Mouse (Mus musculus) heart, embryonic 13.5 days (tissue): ENCODE results near the gene Fkbp11. TPM values are rescaled to one million over a fixed set of nuclear protein-coding genes. Genes with fewer than 3 reads are reported as not detected.
A peak's percentile ranks its signal among the peaks of the same experiment; 100 is the strongest.

Source experiments
- ATAC-seq: fragments of 200-750 bp; cut with Nextera tagmentation; 2 replicates; pipeline ENCODE4 v1.8.0; 2017; ENCODE audit warnings: moderate TSS enrichment; ENCODE audit not compliant: insufficient number of reproducible peaks, low FRiP score, low TSS enrichment; ENCODE audit errors: extremely low read depth
- H3K27ac ChIP-seq: fragments of 300-500 bp; sonication (generic); replicated peaks from 2 replicates; pipeline ENCODE4 v1.5.1; 2015; ENCODE audit warnings: moderate library complexity, mild to moderate bottlenecking, inconsistent platforms
- H3K27me3 ChIP-seq: fragments of 300-500 bp; sonication (generic); replicated peaks from 2 replicates; pipeline ENCODE4 v1.6.1; 2015; ENCODE audit warnings: mild to moderate bottlenecking, inconsistent platforms
- H3K36me3 ChIP-seq: fragments of 300-500 bp; sonication (generic); 2 replicates; pipeline ENCODE4 v1.6.1; 2015; ENCODE audit warnings: mild to moderate bottlenecking, inconsistent platforms
- H3K4me1 ChIP-seq: fragments of 300-500 bp; sonication (generic); 2 replicates; pipeline ENCODE4 v1.6.1; 2015; ENCODE audit warnings: inconsistent platforms
- H3K4me2 ChIP-seq: fragments of 300-500 bp; sonication (generic); 2 replicates; pipeline ENCODE4 v1.6.1; 2015; ENCODE audit warnings: inconsistent platforms, mild to moderate bottlenecking, moderate library complexity
- H3K4me3 ChIP-seq: fragments of 300-500 bp; sonication (generic); 2 replicates; pipeline ENCODE4 v1.5.1; 2015; ENCODE audit warnings: moderate library complexity, mild to moderate bottlenecking, inconsistent platforms
- H3K9ac ChIP-seq: fragments of 300-500 bp; sonication (generic); 2 replicates; pipeline ENCODE4 v1.6.1; 2015; ENCODE audit warnings: inconsistent platforms, mild to moderate bottlenecking, moderate library complexity
- H3K9me3 ChIP-seq: fragments of 300-500 bp; sonication (generic); 2 replicates; pipeline ENCODE4 v1.6.1; 2016; ENCODE audit warnings: inconsistent platforms
- WGBS: fragments of 180-500 bp; shearing (Covaris S2); methylation state at CpG from one replicate; pipeline ENCODE4 v1.1.7; 2015; ENCODE audit warnings: mixed read lengths; 5-methylcytosine and 5-hydroxymethylcytosine counted together
- polyA plus RNA-seq: library from polyadenylated mRNA; unstranded; fragments of >200 nt; fragmentation: Nextera tagmentation; extraction: Ambion mirVana; gene quantifications from 2 replicates; pipeline ENCODE4 v1.2.1, GENCODE M21; 2015

Gene Fkbp11
- polyA plus RNA-seq, 1 experiment from 2014 or later = 19.8 TPM

- ATAC-seq = no peak
- Histone ChIP-seq H3K27ac (no peak overlapping the region), H3K4me3 (no peak overlapping the region), H3K36me3 (no peaks in the 10 kb centered on the region), H3K27me3 (peaks cover 64% of the 10 kb centered on the region), H3K4me1 (peaks cover 29% of the 10 kb centered on the region), H3K9me3 (no peaks in the 10 kb centered on the region), H3K4me2 (peak overlapping the region; percentile 24), H3K9ac (no peak overlapping the region)
- WGBS = 47% methylated on average over 14 of the region's 14 CpGs
Observed at GRCm38 (mm10) chr15:98722854-98723253, 5.1 kb downstream of the Fkbp11 start.

- H3K27me3 ChIP-seq = peaks cover 69% of the 10 kb centered on the region
- no peak overlapping the region for H3K4me3 ChIP-seq
- H3K36me3 ChIP-seq = no peaks in the 10 kb centered on the region
- no peak overlapping the region for H3K4me2 ChIP-seq
- ATAC-seq = no peak
- 69% methylated on average over 8 of the region's 8 CpGs for WGBS
- peaks cover 24% of the 10 kb centered on the region for H3K4me1 ChIP-seq
- H3K9ac ChIP-seq = no peak overlapping the region
- H3K27ac ChIP-seq = no peak overlapping the region
- H3K9me3 ChIP-seq = no peaks in the 10 kb centered on the region
Observed at GRCm38 (mm10) chr15:98722191-98722590, 5.8 kb downstream of the Fkbp11 start.

- no peak overlapping the region for H3K27ac ChIP-seq
- H3K9me3 ChIP-seq = no peaks in the 10 kb centered on the region
- no peak overlapping the region for H3K4me3 ChIP-seq
- peaks cover 35% of the 10 kb centered on the region for H3K27me3 ChIP-seq
- no peaks in the 10 kb centered on the region for H3K36me3 ChIP-seq
- WGBS = 56% methylated on average over 16 of the region's 16 CpGs
- H3K4me2 ChIP-seq = no peak overlapping the region
- ATAC-seq = no peak
- H3K9ac ChIP-seq = no peak overlapping the region
- peaks cover 9% of the 10 kb centered on the region for H3K4me1 ChIP-seq
Observed at GRCm38 (mm10) chr15:98717301-98717700, 10.7 kb downstream of the Fkbp11 start.

- Histone ChIP-seq H3K9me3 (no peaks in the 10 kb centered on the region), H3K27ac (no peak overlapping the region; the same call in 1 of the 2 replicates), H3K4me3 (no peak overlapping the region), H3K9ac (no peak overlapping the region), H3K27me3 (peaks cover 15% of the 10 kb centered on the region), H3K36me3 (no peaks in the 10 kb centered on the region), H3K4me1 (peaks cover 6% of the 10 kb centered on the region), H3K4me2 (no peak overlapping the region)
- no peak for ATAC-seq
- WGBS = 49% methylated on average over 5 of the region's 5 CpGs
Observed at GRCm38 (mm10) chr15:98714230-98714652, 13.8 kb downstream of the Fkbp11 start.

GRCm38 (mm10) chr15:98710442-98710841 is 17.6 kb downstream of the Fkbp11 start:
- WGBS = 13% methylated on average over 9 of the region's 9 CpGs
- Histone ChIP-seq H3K27ac (no peak overlapping the region), H3K9me3 (no peaks in the 10 kb centered on the region), H3K27me3 (peaks cover 17% of the 10 kb centered on the region), H3K4me2 (no peak overlapping the region), H3K36me3 (no peaks in the 10 kb centered on the region), H3K9ac (no peak overlapping the region), H3K4me3 (no peak overlapping the region), H3K4me1 (peaks cover 10% of the 10 kb centered on the region)
- no peak for ATAC-seq

- Histone ChIP-seq H3K27ac (no peak within 1 kb of the TSS), H3K36me3 (no peaks in the 10 kb centered on the region), H3K27me3 (peaks cover 39% of the 10 kb centered on the region), H3K9me3 (no peaks in the 10 kb centered on the region), H3K9ac (peak within 1 kb of the TSS; percentile 37), H3K4me1 (0 out of 2 replicates have a peak, but pooled peaks cover 3% of the 10 kb centered on the region), H3K4me3 (peak within 1 kb of the TSS; percentile 43), H3K4me2 (peak within 1 kb of the TSS; percentile 65)
- WGBS = 18% methylated on average over 16 of the region's 16 CpGs
- ATAC-seq = no peak
Observed at GRCm38 (mm10) chr15:98707766-98708372, 20.1 kb downstream of the Fkbp11 start, which contains the start of gene Ccdc65. TSS of gene Ccdc65 (plus strand) at chr15:98708207.

GRCm38 (mm10) chr15:98704312-98704711 is 23.7 kb downstream of the Fkbp11 start:
- 52% methylated on average over 9 of the region's 9 CpGs for WGBS
- peaks cover 72% of the 10 kb centered on the region for H3K27me3 ChIP-seq

GRCm38 (mm10) chr15:98699190-98700105 is 28.6 kb downstream of the Fkbp11 start:
- Histone ChIP-seq H3K36me3 (no peaks in the 10 kb centered on the region), H3K27me3 (peaks cover 47% of the 10 kb centered on the region), H3K4me3 (peak overlapping the region; percentile 45), H3K9me3 (no peaks in the 10 kb centered on the region), H3K4me1 (peaks cover 7% of the 10 kb centered on the region; the same call in 1 of the 2 replicates), H3K4me2 (peak overlapping the region; percentile 71), H3K9ac (peak overlapping the region; percentile 73), H3K27ac (no peak overlapping the region)
- WGBS = 5% methylated on average over 40 of the region's 40 CpGs
- ATAC-seq = peak; percentile 59; the same call in 1 of the 2 replicates

More at GRCm38 (mm10) chr15:98704312-98704711, 23.7 kb downstream of the Fkbp11 start:
- Histone ChIP-seq H3K27ac (no peak overlapping the region), H3K36me3 (no peaks in the 10 kb centered on the region), H3K4me3 (no peak overlapping the region), H3K4me1 (peaks cover 8% of the 10 kb centered on the region; the same call in 1 of the 2 replicates), H3K4me2 (no peak overlapping the region), H3K9ac (no peak overlapping the region), H3K9me3 (no peaks in the 10 kb centered on the region)
- ATAC-seq = no peak

- H3K4me3 ChIP-seq = no peak overlapping the region
- 46% methylated on average over 8 of the region's 8 CpGs for whole genome bisulfite sequencing
- H3K9me3 ChIP-seq = no peaks in the 10 kb centered on the region
- no peak overlapping the region for H3K9ac ChIP-seq
- H3K36me3 ChIP-seq = no peaks in the 10 kb centered on the region
- ATAC-seq = no peak
- no peak overlapping the region for H3K27ac ChIP-seq
- H3K4me2 ChIP-seq = no peak overlapping the region
- peaks cover 18% of the 10 kb centered on the region for H3K27me3 ChIP-seq
- peaks cover 29% of the 10 kb centered on the region for H3K4me1 ChIP-seq
Observed at GRCm38 (mm10) chr15:98696216-98696615, 31.8 kb downstream of the Fkbp11 start.

- WGBS = 49% methylated on average over 9 of the region's 9 CpGs
- H3K27me3 ChIP-seq = peaks cover 13% of the 10 kb centered on the region
- no peaks in the 10 kb centered on the region for H3K36me3 ChIP-seq
- no peak overlapping the region for H3K4me2 ChIP-seq
- no peak overlapping the region for H3K9ac ChIP-seq
- no peaks in the 10 kb centered on the region for H3K9me3 ChIP-seq
- no peak overlapping the region for H3K27ac ChIP-seq
- no peak overlapping the region for H3K4me3 ChIP-seq
- peaks cover 34% of the 10 kb centered on the region for H3K4me1 ChIP-seq
- ATAC-seq = no peak
Observed at GRCm38 (mm10) chr15:98695726-98696125, 32.3 kb downstream of the Fkbp11 start.

- no peak overlapping the region for H3K9ac ChIP-seq
- ATAC-seq = peak; percentile 40; the same call in 1 of the 2 replicates
- no peaks in the 10 kb centered on the region for H3K9me3 ChIP-seq
- no peaks in the 10 kb centered on the region for H3K27me3 ChIP-seq
- H3K4me1 ChIP-seq = peaks cover 37% of the 10 kb centered on the region
- H3K27ac ChIP-seq = peak overlapping the region; percentile 87
- H3K36me3 ChIP-seq = no peaks in the 10 kb centered on the region
- no peak overlapping the region for H3K4me3 ChIP-seq
- H3K4me2 ChIP-seq = peak overlapping the region; percentile 43
- 8% methylated on average over 11 of the region's 11 CpGs for WGBS
Observed at GRCm38 (mm10) chr15:98692171-98692715, 35.8 kb downstream of the Fkbp11 start.
